Mouse (Mus musculus) sigmoid colon, adult 10 weeks (tissue): ENCODE measurements around the gene Prmt7. TPM values are rescaled to one million over a fixed set of nuclear protein-coding genes. Genes with fewer than 3 reads are reported as not detected.

Experiments
- polyA plus RNA-seq: library from polyadenylated mRNA; stranded (reverse); fragments of 350-450 nt; fragmentation: Illumina TruSeq; extraction: RNeasy Lipid Tissue Mini Kit (QIAGEN cat#74804); gene quantifications from one replicate; pipeline ENCODE4 v1.2.3, GENCODE M21; 2014; ENCODE audit warnings: low read depth, low replicate concordance

Gene Prmt7
- 2.7 TPM for polyA plus RNA-seq

DNA sequence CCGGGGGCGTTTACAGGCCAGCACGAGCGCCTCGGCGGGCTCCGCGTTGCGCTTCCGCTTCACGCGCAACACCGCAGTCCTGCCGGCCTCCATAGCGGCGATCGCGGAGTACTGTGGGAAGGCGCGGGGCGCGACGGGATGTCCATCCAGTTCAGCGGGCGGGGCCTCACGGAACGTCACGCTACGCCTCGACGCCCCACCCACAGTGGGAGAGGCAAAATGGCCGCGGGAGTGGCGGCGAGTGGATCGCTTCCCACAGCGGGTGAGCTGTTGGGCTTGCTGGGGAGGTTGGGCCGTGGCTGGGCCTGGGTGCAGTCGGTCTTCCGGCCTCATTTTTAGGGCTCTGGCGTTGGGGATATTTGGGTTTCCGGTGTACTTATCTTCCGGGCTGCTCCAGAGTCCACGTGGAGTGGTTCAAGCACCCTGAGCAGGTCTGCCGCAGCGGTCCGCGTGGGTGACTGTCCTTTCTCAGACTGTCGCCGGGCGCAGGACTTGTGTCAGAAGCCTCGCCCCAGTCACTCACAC, at the start of gene Prmt7, which contains the start of gene Slc7a6os:
Gene Prmt7, plus strand, starts transcription at position 116 of the 525 bp plus-strand sequence.
Gene Slc7a6os, minus strand, starts transcription at position 115 of the 525 bp plus-strand sequence.

DNA sequence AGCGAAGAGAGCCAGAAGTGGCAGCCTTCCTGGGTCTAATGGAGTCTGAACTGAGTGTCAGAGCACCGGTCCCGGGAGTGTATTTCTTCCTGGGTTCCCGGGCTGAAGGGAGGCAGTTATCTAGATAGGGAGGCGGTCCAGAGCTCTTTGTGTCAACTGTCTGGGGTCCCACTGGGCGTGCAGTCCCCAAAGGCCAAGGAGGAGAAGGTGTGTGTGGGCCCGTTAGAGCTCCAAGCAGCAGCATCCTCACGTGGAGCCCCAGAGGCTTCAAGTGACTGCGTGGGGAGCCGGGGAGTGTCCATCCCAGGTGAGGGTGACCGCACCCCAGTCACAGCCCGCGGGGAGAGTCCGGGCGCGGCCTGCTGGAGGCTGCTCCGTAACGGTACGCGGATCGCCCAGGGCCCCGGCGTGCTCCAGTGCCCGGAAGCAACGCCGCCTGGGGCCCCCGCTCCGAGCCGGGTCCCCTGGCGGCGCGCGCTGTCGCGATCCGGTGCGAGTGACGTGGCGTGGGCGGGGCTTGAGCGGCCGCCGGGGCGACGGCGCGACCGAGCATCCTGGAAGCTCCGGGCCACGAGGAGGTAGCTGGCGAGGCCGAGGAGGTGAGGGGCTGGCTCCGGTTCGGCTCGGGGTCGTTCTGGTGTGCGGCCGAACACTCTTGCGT, 42.2 kb upstream of the Prmt7 start, which contains the start of gene Slc7a6:
Gene Slc7a6, plus strand, starts transcription at position 502 of the 661 bp plus-strand sequence.

Other genes starting within 250 kb of the Prmt7 start
- 1.7 TPM for gene Slc12a4, start 244.8 kb upstream of the Prmt7 start, polyA plus RNA-seq
- not detected for gene Dpep3, start 231.5 kb upstream of the Prmt7 start, polyA plus RNA-seq
- gene Dus2, start 219.6 kb upstream of the Prmt7 start, polyA plus RNA-seq: 1.1 TPM
- not detected for gene Dpep2nb, start 205.0 kb upstream of the Prmt7 start, polyA plus RNA-seq
- 1.5 TPM for gene Ddx28, start 199.1 kb upstream of the Prmt7 start, polyA plus RNA-seq
- 87.4 TPM for gene Nfatc3, start 152.1 kb upstream of the Prmt7 start, polyA plus RNA-seq
- 15.3 TPM for gene Esrp2, start 74.0 kb upstream of the Prmt7 start, polyA plus RNA-seq
- gene Pla2g15, start 60.5 kb upstream of the Prmt7 start, polyA plus RNA-seq: 2.3 TPM
- gene Slc7a6, start 42.1 kb upstream of the Prmt7 start, polyA plus RNA-seq: 9.0 TPM
- 37.0 TPM for gene Slc7a6os, start within 50 bp of the Prmt7 start, polyA plus RNA-seq
- gene Smpd3, start 127.1 kb downstream of the Prmt7 start, polyA plus RNA-seq: 16.4 TPM
- gene Zfp90, start 204.4 kb downstream of the Prmt7 start, polyA plus RNA-seq: 6.9 TPM